Mouse (Mus musculus): ENCODE results near the gene Fam171a2.

- TF ChIP-seq CTCF (IDR thresholded peaks at IDR 0.05; ENCODE audit: extremely low read depth, insufficient read length, insufficient replicate concordance, low read depth, low read length) (no peak), POLR2A (IDR thresholded peaks at IDR 0.05; ENCODE audit: low read depth, low read length) (no peak)
Measured at GRCm38 (mm10) chr11:102406401-102406800, 41.1 kb downstream of the Fam171a2 start.

Measured in small intestine, adult 2 months (tissue).